Mouse (Mus musculus): ENCODE results near the gene Apbb2.

Apbb2 gene

GRCm38 (mm10) chr5:66475824-66476223 is 142.8 kb downstream of the Apbb2 start:
- no peak for DNase-seq (ENCODE audit: low spot score in 2 of 2)

- no peak for DNase-seq (ENCODE audit: low spot score in 2 of 2)
These were observed 144.4 kb downstream of the Apbb2 start for GRCm38 (mm10) chr5:66474153-66474552.

GRCm38 (mm10) chr5:66473599-66473998 is 145.0 kb downstream of the Apbb2 start:
- DNase-seq (ENCODE audit: low spot score in 2 of 2), result no peak

- DNase-seq (ENCODE audit: low spot score in 2 of 2), result no peak
These were observed 147.7 kb downstream of the Apbb2 start for GRCm38 (mm10) chr5:66470837-66471236.

- DNase-seq (ENCODE audit: low spot score in 2 of 2), result no peak
These were observed 148.9 kb downstream of the Apbb2 start for GRCm38 (mm10) chr5:66469685-66470084.

- no peak for DNase-seq (ENCODE audit: low spot score in 2 of 2)
These were observed 150.1 kb downstream of the Apbb2 start for GRCm38 (mm10) chr5:66468331-66469001.

- no peak for DNase-seq (ENCODE audit: low spot score in 2 of 2)
These were observed 155.9 kb downstream of the Apbb2 start for GRCm38 (mm10) chr5:66462665-66463064.

- no peak for DNase-seq (ENCODE audit: low spot score in 2 of 2)
These were observed 159.7 kb downstream of the Apbb2 start for GRCm38 (mm10) chr5:66458851-66459250.

GRCm38 (mm10) chr5:66455271-66455670 is 163.3 kb downstream of the Apbb2 start:
- DNase-seq (ENCODE audit: low spot score in 2 of 2), result no peak

GRCm38 (mm10) chr5:66454826-66455225 is 163.8 kb downstream of the Apbb2 start:
- no peak for DNase-seq (ENCODE audit: low spot score in 2 of 2)

GRCm38 (mm10) chr5:66453106-66453505 is 165.5 kb downstream of the Apbb2 start:
- DNase-seq (ENCODE audit: low spot score in 2 of 2), result no peak

GRCm38 (mm10) chr5:66451561-66451960 is 167.0 kb downstream of the Apbb2 start:
- peak in 1 of 2 experiments; percentile 33 for DNase-seq (ENCODE audit: low spot score in 2 of 2)

GRCm38 (mm10) chr5:66445497-66445896 is 173.1 kb downstream of the Apbb2 start:
- DNase-seq (ENCODE audit: low spot score in 2 of 2), result no peak

- no peak for DNase-seq (ENCODE audit: low spot score in 2 of 2)
These were observed 176.3 kb downstream of the Apbb2 start for GRCm38 (mm10) chr5:66442260-66442659.

- DNase-seq (ENCODE audit: low spot score in 2 of 2), result no peak
These were observed 181.8 kb downstream of the Apbb2 start for GRCm38 (mm10) chr5:66436791-66437246.

- no peak for DNase-seq (ENCODE audit: low spot score in 2 of 2)
These were observed 183.4 kb downstream of the Apbb2 start for GRCm38 (mm10) chr5:66435158-66435557.

GRCm38 (mm10) chr5:66429076-66429475 is 189.5 kb downstream of the Apbb2 start:
- DNase-seq (ENCODE audit: low spot score in 2 of 2), result no peak

- no peak for DNase-seq (ENCODE audit: low spot score in 2 of 2)
These were observed 190.5 kb downstream of the Apbb2 start for GRCm38 (mm10) chr5:66428071-66428470.

- DNase-seq (ENCODE audit: low spot score in 2 of 2), result no peak
These were observed 194.7 kb downstream of the Apbb2 start for GRCm38 (mm10) chr5:66423909-66424308.

GRCm38 (mm10) chr5:66423466-66423865 is 195.1 kb downstream of the Apbb2 start:
- DNase-seq (ENCODE audit: low spot score in 2 of 2), result no peak

GRCm38 (mm10) chr5:66421954-66422353 is 196.6 kb downstream of the Apbb2 start:
- DNase-seq (ENCODE audit: low spot score in 2 of 2), result no peak

GRCm38 (mm10) chr5:66421230-66421629 is 197.4 kb downstream of the Apbb2 start:
- DNase-seq (ENCODE audit: low spot score in 2 of 2), result no peak

GRCm38 (mm10) chr5:66420011-66420410 is 198.6 kb downstream of the Apbb2 start:
- DNase-seq (ENCODE audit: low spot score in 2 of 2), result no peak

GRCm38 (mm10) chr5:66417289-66417688 is 201.3 kb downstream of the Apbb2 start:
- no peak for DNase-seq (ENCODE audit: low spot score in 2 of 2)

Data from frontal cortex, postnatal 10 days (tissue).